Mouse (Mus musculus) bone marrow macrophage, adult 2 months (primary cell): Measurements from ENCODE around the gene Atp6v1e2. TPM values are rescaled to one million over a fixed set of nuclear protein-coding genes. Genes with fewer than 3 reads are reported as not detected.
A peak's percentile ranks its signal among the peaks of the same experiment; 100 is the strongest.

Experiments
- H3K27ac ChIP-seq: 2 replicates; pipeline ENCODE4 v1.5.1; 2012; ENCODE audit warnings: low read depth, low read length; ENCODE audit not compliant: insufficient read depth
- H3K4me1 ChIP-seq: 2 replicates; pipeline ENCODE4 v1.6.1; 2012; ENCODE audit warnings: low read length; ENCODE audit not compliant: control insufficient read depth, insufficient read depth
- H3K4me3 ChIP-seq: 2 replicates; pipeline ENCODE4 v1.5.1; 2012; ENCODE audit warnings: mild to moderate bottlenecking, low read length, moderate library complexity; ENCODE audit not compliant: insufficient read depth
- CTCF ChIP-seq: IDR thresholded peaks from 2 replicates; pipeline ENCODE4 v1.5.1; 2012; ENCODE audit warnings: low read depth, mild to moderate bottlenecking, low read length, moderate library complexity
- POLR2A ChIP-seq: IDR thresholded peaks from 2 replicates; pipeline ENCODE4 v1.6.1; 2012; ENCODE audit warnings: mild to moderate bottlenecking, low read depth, low read length, borderline replicate concordance
- polyA plus RNA-seq: library from polyadenylated mRNA; stranded (reverse); fragments of >200 nt; gene quantifications from 2 replicates; pipeline ENCODE4 v1.2.4, GENCODE M21; 2012; ENCODE audit not compliant: missing spikeins, insufficient read depth, insufficient read length

Gene Atp6v1e2
- polyA plus RNA-seq, 1 experiment, result not detected

GRCm38 (mm10) chr17:86966040-86966439 lies 18.3 kb upstream of the Atp6v1e2 start:
- Histone ChIP-seq H3K4me1 (peaks cover 58% of the 10 kb centered on the region), H3K4me3 (no peak overlapping the region), H3K27ac (no peak overlapping the region)
- TF ChIP-seq CTCF (no peak), POLR2A (no peak)

- peak overlapping the region; percentile 96 for H3K4me3 ChIP-seq
- TF ChIP-seq POLR2A, result no peak
- no peak for TF ChIP-seq CTCF
- H3K27ac ChIP-seq, result peak overlapping the region; percentile 32
These were observed 17.4 kb upstream of the Atp6v1e2 start for GRCm38 (mm10) chr17:86965121-86965520.

GRCm38 (mm10) chr17:86964502-86964901 lies 16.8 kb upstream of the Atp6v1e2 start:
- Histone ChIP-seq H3K4me1 (peaks cover 47% of the 10 kb centered on the region), H3K4me3 (peak overlapping the region; percentile 96), H3K27ac (peak overlapping the region; percentile 72)
- no peak for TF ChIP-seq CTCF
- TF ChIP-seq POLR2A, result no peak

More at GRCm38 (mm10) chr17:86965121-86965520, 17.4 kb upstream of the Atp6v1e2 start:
- H3K4me1 ChIP-seq, result peaks cover 53% of the 10 kb centered on the region

- Histone ChIP-seq H3K27ac (peak overlapping the region; percentile 72), H3K4me1 (peaks cover 42% of the 10 kb centered on the region), H3K4me3 (peak overlapping the region; percentile 96)
- TF ChIP-seq POLR2A (no peak), CTCF (no peak)
These were observed 16.3 kb upstream of the Atp6v1e2 start for GRCm38 (mm10) chr17:86964041-86964440.

GRCm38 (mm10) chr17:86963586-86963902 lies 15.8 kb upstream of the Atp6v1e2 start:
- peak overlapping the region; percentile 96 for H3K4me3 ChIP-seq
- H3K4me1 ChIP-seq, result peaks cover 37% of the 10 kb centered on the region
- H3K27ac ChIP-seq, result peak overlapping the region; percentile 62
- TF ChIP-seq CTCF (no peak), POLR2A (no peak)

- TF ChIP-seq CTCF, result no peak
- TF ChIP-seq POLR2A, result no peak; the same call in 1 of the 2 replicates
- Histone ChIP-seq H3K27ac (peak within 1 kb of the TSS; percentile 82), H3K4me1 (peaks cover 33% of the 10 kb centered on the region), H3K4me3 (peak within 1 kb of the TSS; percentile 96)
These were observed 15.3 kb upstream of the Atp6v1e2 start, which contains the start of gene Rhoq for GRCm38 (mm10) chr17:86962894-86963585. Gene Rhoq, plus strand, starts transcription at chr17:86963082.

GRCm38 (mm10) chr17:86962297-86962893 lies 14.7 kb upstream of the Atp6v1e2 start:
- peaks cover 27% of the 10 kb centered on the region for H3K4me1 ChIP-seq
- TF ChIP-seq POLR2A, result no peak
- peak; percentile 25; the same call in 1 of the 2 replicates for TF ChIP-seq CTCF
- H3K4me3 ChIP-seq, result peak overlapping the region; percentile 96
- peak overlapping the region; percentile 82 for H3K27ac ChIP-seq

- TF ChIP-seq CTCF (no peak), POLR2A (no peak)
- H3K4me3 ChIP-seq, result peak overlapping the region; percentile 96
- H3K27ac ChIP-seq, result peak overlapping the region; percentile 82
- peaks cover 20% of the 10 kb centered on the region for H3K4me1 ChIP-seq
These were observed 13.7 kb upstream of the Atp6v1e2 start for GRCm38 (mm10) chr17:86961301-86961841.

GRCm38 (mm10) chr17:86957968-86958367 lies 10.3 kb upstream of the Atp6v1e2 start:
- no peak overlapping the region for H3K4me3 ChIP-seq
- H3K4me1 ChIP-seq, result peaks cover 10% of the 10 kb centered on the region
- TF ChIP-seq POLR2A, result no peak
- no peak for TF ChIP-seq CTCF
- no peak overlapping the region for H3K27ac ChIP-seq

- no peak for TF ChIP-seq CTCF
- no peak for TF ChIP-seq POLR2A
- no peak overlapping the region for H3K27ac ChIP-seq
- H3K4me1 ChIP-seq, result peaks cover 17% of the 10 kb centered on the region
- H3K4me3 ChIP-seq, result no peak overlapping the region
These were observed 9.5 kb upstream of the Atp6v1e2 start for GRCm38 (mm10) chr17:86957239-86957638.
